Mouse (Mus musculus): ENCODE measurements at regions not wholly inside any gene's neighbourhood (a gene's known extent, or its start where the extent isn't known, plus 50 kb on each side); places are given as distances from the start of the nearest gene placed in this dataset.

- DNase-seq: no peak
Measured at GRCm38 (mm10) chr1:73200112-73200511, 184.4 kb upstream of the Tnp1 start.

GRCm38 (mm10) chr1:73190832-73191231 is 175.1 kb upstream of the Tnp1 start:
- DNase-seq: no peak

- no peak for DNase-seq
Measured at GRCm38 (mm10) chr1:73188796-73189195, 173.1 kb upstream of the Tnp1 start.

- no peak for DNase-seq
Measured at GRCm38 (mm10) chr1:73184477-73184876, 168.8 kb upstream of the Tnp1 start.

GRCm38 (mm10) chr1:73178810-73179209 is 163.1 kb upstream of the Tnp1 start:
- DNase-seq: no peak

- no peak for DNase-seq
Measured at GRCm38 (mm10) chr1:73177076-73177475, 161.4 kb upstream of the Tnp1 start.

GRCm38 (mm10) chr1:73170668-73171008 is 154.9 kb upstream of the Tnp1 start:
- DNase-seq: no peak

GRCm38 (mm10) chr1:73169929-73170667 is 154.4 kb upstream of the Tnp1 start:
- DNase-seq: no peak

- DNase-seq: no peak
Measured at GRCm38 (mm10) chr1:73169077-73169869, 153.6 kb upstream of the Tnp1 start.

- DNase-seq: no peak
Measured at GRCm38 (mm10) chr1:73160199-73160598, 144.5 kb upstream of the Tnp1 start.

- no peak for DNase-seq
Measured at GRCm38 (mm10) chr1:73159405-73159976, 143.8 kb upstream of the Tnp1 start.

GRCm38 (mm10) chr1:73153438-73154097 is 137.9 kb upstream of the Tnp1 start:
- no peak for DNase-seq

- DNase-seq: no peak
Measured at GRCm38 (mm10) chr1:73149926-73150325, 134.2 kb upstream of the Tnp1 start.

- DNase-seq: no peak
Measured at GRCm38 (mm10) chr1:73142845-73143244, 127.1 kb upstream of the Tnp1 start.

- DNase-seq: no peak
Measured at GRCm38 (mm10) chr1:73140557-73141345, 125.0 kb upstream of the Tnp1 start.

GRCm38 (mm10) chr1:73130215-73130861 is 114.6 kb upstream of the Tnp1 start:
- DNase-seq: no peak

GRCm38 (mm10) chr1:73123012-73123411 is 107.3 kb upstream of the Tnp1 start:
- DNase-seq: no peak

- DNase-seq: no peak
Measured at GRCm38 (mm10) chr1:73118661-73119060, 103.0 kb upstream of the Tnp1 start.

GRCm38 (mm10) chr1:73116526-73116925 is 100.8 kb upstream of the Tnp1 start:
- no peak for DNase-seq

GRCm38 (mm10) chr1:73115854-73116253 is 100.1 kb upstream of the Tnp1 start:
- DNase-seq: no peak

- DNase-seq: no peak
Measured at GRCm38 (mm10) chr1:73113137-73113536, 97.4 kb upstream of the Tnp1 start.

GRCm38 (mm10) chr1:73112711-73113110 is 97.0 kb upstream of the Tnp1 start:
- no peak for DNase-seq
